Mouse (Mus musculus) granulocyte monocyte progenitor cell, adult 5-6 weeks (primary cell): Measurements from ENCODE around the gene Psme1. TPM values are rescaled to one million over a fixed set of nuclear protein-coding genes. Genes with fewer than 3 reads are reported as not detected.
A peak's percentile ranks its signal among the peaks of the same experiment; 100 is the strongest.

ENCODE experiments used
- ATAC-seq: replicated peaks from 2 replicates; pipeline ENCODE4 v1.8.0; 2016; ENCODE audit warnings: mild to moderate bottlenecking, moderate TSS enrichment, inconsistent platforms; ENCODE audit not compliant: poor library complexity, severe bottlenecking
- total RNA-seq, 2 experiments: library from RNA; stranded (forward) in 1 of 2; stranded (reverse) in 1 of 2; fragments of 200-712, 200-1000 nt in 1 of 2; fragments of >200 nt in 1 of 2; fragmentation: Nextera tagmentation in 1 of 2; gene quantifications; 2 replicates each; pipeline ENCODE4 v1.2.3; 2014 to 2017

The Psme1 gene
- total RNA-seq, 2 experiments from 2014 or later, result 325 to 534 TPM

GRCm38 (mm10) chr14:55567496-55567895 lies 10.4 kb upstream of the Psme1 start:
- no peak for ATAC-seq

GRCm38 (mm10) chr14:55570588-55570987 lies 7.3 kb upstream of the Psme1 start:
- no peak for ATAC-seq

DNA sequence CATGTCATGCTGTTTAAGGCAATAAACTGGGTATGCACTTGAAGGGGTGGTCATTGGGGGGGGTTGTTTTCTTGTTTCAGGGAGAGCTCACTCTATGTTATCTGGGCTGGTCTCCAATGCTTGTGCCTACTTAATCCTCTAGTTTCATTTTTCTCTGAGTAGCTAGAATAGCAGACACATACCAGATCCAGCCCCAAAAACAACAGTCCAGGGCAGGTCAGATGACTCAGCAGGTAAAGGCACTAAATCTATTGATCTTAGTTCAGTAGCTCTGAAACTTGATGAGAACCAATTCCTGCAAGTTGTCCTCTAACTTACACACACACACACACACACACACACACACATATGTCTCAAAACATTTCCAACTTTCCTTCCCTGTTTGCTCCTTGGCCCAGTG lies 6.2 kb upstream of the Psme1 start:
- ATAC-seq, result no peak

GRCm38 (mm10) chr14:55575302-55575701 lies 2.6 kb upstream of the Psme1 start, which contains the start of gene Fitm1:
Fitm1 (plus strand) TSS chr14:55575617.
- ATAC-seq, result no peak

- no peak for ATAC-seq
Measured at GRCm38 (mm10) chr14:55575711-55576110, 2.2 kb upstream of the Psme1 start.

GRCm38 (mm10) chr14:55576376-55576775 lies 1.5 kb upstream of the Psme1 start:
- ATAC-seq, result peak; percentile 35

GRCm38 (mm10) chr14:55578668-55579269 lies 846 bp downstream of the Psme1 start:
- ATAC-seq, result no peak

GRCm38 (mm10) chr14:55579511-55580496 lies 1.9 kb downstream of the Psme1 start:
- no peak for ATAC-seq

- no peak for ATAC-seq
Measured at GRCm38 (mm10) chr14:55580731-55581130, 2.8 kb downstream of the Psme1 start.

DNA sequence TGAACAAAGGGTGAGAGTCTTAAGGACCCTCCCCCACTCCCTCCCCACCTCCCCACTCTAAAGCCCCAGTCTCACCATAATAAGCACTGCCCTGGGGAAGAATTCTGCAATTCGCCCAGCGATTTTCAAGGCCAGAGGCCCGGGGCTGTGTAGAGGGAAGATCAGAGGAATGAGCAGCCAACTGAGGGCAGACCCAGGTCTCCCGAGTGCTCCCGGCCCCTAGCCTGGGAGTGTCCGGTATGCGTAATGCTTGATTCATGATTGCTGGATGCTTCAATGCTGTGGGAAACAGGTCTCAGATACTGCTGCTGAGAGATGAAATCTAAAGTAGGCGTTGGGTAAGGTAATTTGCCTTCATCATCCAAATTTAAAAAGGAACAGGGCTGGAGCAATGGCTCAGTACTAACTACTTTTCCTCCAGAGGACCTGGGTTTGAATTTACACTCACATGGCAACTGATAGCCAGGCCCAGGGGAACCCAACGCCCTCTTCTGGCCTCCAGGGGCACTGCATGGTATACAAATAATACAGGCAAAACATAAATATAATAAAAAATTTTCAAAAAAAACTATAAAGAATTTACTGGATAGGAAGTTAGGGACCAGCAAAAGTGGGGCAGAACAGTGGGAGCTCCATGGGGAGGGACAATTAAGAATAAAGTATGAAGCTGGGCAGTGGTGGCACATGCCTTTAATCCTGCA lies 4.2 kb downstream of the Psme1 start:
- no peak for ATAC-seq

- ATAC-seq, result no peak
Measured at GRCm38 (mm10) chr14:55584303-55584701, 6.4 kb downstream of the Psme1 start.

DNA sequence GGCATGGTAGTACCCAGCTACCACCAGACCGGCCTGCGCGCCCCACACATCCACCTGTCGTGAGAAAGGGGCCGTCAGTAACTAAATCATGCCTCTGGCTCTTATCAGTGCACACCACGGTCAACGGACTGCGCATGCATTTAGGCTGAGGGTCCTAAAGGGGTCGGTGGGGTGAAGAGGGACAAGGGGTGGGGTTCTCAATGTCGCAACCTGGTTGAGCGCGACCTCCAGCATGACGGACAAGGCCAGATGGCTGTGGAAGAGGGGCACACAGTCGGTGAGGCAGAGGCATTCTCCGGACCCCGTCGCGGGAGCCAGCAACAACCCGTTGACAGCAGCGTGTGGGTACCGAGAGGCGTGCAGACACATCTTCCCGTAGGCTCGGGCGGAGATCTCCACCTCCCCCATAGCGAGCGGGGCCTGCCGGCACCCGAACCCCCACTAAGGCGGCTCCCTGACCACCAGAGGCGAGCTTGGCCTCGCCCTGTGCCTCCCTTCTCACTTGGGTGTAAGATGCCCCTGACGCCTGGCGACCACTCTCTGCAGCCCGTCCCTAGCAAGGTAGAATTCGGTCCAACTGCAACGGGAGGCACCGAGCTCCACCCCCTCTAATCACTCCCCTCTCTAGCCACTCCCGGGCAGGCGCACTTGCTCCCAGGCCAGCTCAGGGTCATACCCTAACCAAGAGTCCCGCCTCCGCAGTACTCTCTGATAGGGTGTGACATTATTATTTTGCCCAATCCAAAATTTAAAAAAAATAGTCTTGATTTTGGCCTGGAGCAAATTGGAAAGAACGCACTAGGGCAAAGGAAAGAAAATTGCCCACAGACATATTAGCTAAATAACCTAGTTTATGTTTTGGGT lies 7.0 kb downstream of the Psme1 start, which contains the start of gene Emc9:
Gene Emc9, minus strand, starts transcription at position 601 of the 864 bp plus-strand sequence.
- ATAC-seq, result peak; percentile 82

GRCm38 (mm10) chr14:55585566-55585960 lies 7.6 kb downstream of the Psme1 start:
- ATAC-seq, result no peak

DNA sequence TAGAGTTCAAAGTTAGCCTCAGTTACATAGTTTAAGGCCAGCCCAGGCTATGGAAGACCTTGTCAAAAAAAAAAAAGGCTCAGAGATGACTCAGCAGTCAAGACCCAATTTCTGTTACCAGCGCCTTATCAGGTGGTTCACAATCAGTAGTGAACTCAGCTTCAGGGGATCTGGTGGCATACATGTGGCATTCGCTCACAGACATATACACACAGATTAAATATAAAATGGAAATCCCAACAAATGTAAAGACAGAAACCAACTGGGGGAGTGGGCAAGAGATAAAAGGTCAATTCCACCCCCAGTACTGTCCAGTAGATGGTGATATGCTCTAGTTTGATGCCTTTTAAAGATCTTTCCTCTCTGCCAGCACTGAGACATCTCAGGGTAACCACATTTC lies 8.2 kb downstream of the Psme1 start:
- ATAC-seq, result 0 out of 2 replicates have a peak, but pooled peaks have one; percentile 6

DNA sequence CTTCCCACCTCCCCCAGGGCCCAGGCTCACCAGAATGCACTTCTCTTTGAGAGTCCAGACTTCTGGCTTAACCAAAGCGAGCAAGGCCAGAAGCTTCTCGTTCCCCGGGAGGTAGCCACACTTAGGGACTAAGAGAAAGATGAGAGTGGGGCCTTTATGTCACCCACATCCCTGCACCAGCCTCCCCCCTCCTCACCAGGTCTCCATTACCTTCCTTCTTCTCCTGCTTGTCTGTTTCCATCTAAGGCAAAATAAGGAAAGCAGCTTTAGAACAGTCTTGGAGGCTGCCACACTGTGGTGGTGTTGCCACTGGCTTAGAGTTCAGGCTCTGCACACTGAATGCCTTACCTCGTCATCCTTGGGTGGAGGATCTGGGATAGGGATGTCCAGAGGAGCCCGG lies 11.3 kb downstream of the Psme1 start:
- no peak for ATAC-seq

DNA sequence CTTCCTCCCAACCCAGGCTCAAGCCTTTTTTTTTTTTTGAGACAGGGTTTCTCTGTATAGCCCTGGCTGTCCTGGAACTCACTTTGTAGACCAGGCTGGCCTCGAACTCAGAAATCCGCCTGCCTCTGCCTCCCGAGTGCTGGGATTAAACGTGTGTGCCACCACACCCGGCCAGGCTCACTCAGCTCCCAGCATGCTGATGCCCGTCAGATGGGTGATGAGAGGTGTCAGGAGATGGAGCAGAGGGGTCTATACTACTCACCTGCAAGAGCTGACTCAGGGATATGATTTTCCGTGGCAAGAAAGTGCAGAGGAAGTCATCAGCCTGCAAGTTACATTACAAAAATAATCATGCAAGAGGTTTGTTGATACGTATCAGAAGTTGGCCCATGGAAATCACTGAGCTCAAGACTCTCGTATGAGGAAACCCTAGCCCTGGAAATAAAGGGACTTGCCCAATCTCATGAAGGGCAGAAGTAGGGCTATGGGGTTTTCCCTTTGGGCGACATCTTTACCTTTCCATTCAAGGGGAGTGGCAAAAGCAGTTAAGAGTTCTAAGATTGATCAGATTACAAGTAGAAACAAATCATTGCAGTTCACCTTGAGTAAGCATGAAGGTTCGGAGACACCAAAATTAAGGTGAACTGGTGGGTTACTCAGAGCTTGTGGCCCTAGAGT lies 12.0 kb downstream of the Psme1 start:
- no peak; the same call in 1 of the 2 replicates for ATAC-seq

DNA sequence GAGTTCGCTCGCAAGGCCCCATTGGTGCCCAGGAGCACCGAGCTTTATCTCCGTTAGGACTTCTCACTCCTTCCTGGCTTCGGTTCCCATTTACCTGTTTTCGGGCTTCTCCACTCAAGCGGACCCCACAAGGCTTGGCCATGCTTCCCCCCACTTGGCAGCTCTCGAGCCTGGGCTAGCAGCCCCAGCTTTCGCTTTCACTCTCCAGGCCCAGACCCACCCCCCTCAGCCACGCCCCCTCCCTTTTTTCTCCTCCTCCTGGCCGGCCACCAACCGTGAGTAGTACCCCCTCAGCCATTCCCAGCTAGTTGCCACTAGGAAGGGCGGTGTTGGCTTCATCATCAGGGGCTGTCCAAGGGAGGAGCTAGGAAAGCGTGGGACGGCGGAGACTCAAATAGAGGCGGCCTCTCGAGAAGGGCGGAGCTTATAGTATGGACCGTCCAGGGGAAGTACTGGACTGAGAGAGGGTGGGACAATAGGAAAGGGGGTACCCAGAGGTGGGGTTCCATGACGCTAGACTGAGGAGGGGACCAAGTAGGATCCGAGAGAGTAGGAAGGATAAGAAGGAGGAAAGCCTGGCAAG lies 12.9 kb downstream of the Psme1 start, which contains the start of gene Psme2:
Gene Psme2, minus strand, starts transcription at position 366 of the 583 bp plus-strand sequence.
- peak; percentile 77 for ATAC-seq

DNA sequence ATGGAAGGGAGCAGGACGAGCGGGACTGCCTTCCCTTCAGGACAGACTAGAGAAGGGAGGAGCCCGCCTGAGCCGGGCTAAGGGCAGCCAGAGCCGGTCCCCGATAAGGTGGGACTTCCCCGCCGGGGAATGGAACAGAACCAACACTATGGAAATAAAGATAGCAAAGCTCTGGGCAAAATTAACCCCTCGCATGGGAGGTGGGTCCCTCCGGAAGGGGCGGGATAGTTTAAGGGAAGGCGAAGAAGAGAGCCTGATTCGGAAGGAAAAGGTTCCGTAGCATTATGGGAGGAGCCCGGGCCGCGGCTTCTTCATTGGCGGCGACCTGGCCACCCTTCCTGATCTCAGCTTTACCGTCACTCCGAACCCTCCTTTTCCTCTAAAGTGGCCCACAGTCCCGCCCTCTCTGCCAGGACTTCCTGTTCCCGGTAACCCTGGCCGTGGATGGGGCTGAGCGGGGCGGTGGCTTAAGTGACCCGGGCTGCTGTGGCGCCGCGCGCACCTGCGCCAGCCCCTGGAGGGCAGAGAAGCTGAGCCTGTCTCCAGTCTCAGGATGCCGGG lies 13.5 kb downstream of the Psme1 start, which contains the start of gene Rnf31:
Gene Rnf31, plus strand, starts transcription at position 378 of the 561 bp plus-strand sequence.
- ATAC-seq, result peak; percentile 76
